Mouse (Mus musculus): ENCODE measurements around the gene Ero1lb.
"Not testable (repeated sequence)": the region's sequence is repeated elsewhere in the genome, so short reads cannot be mapped to it uniquely, and the experiment has no call there.

GRCm38 (mm10) chr13:12626061-12626460, 60.4 kb downstream of the Ero1lb start:
- not testable (repeated sequence) for TF ChIP-seq JUND (IDR thresholded peaks at IDR 0.05; ENCODE audit: low read depth, low read length); CTCF (IDR thresholded peaks at IDR 0.05 in 2 of 3, conservative IDR thresholded peaks at IDR 0.05 in 1 of 3; ENCODE audit: control insufficient read depth in 1 of 3, insufficient read depth in 1 of 3, low read depth in 2 of 3, low read length in 3 of 3, poor library complexity in 1 of 3, severe bottlenecking in 1 of 3); POLR2A (IDR thresholded peaks at IDR 0.05; ENCODE audit: control insufficient read depth in 1 of 2, insufficient read depth in 1 of 2, low read depth in 1 of 2, low read length in 2 of 2, poor library complexity in 1 of 2); POLR2AphosphoS2 (IDR thresholded peaks at IDR 0.05; ENCODE audit: low read length); USF1 (IDR thresholded peaks at IDR 0.05; ENCODE audit: low read depth, low read length); HCFC1 (IDR thresholded peaks at IDR 0.05; ENCODE audit: low read depth, low read length); GABPA (IDR thresholded peaks at IDR 0.05; ENCODE audit: low read depth, low read length); E2F4 (IDR thresholded peaks at IDR 0.05; ENCODE audit: borderline replicate concordance, low read depth, low read length); MYC (IDR thresholded peaks at IDR 0.05; ENCODE audit: low read depth, low read length); GATA1 (IDR thresholded peaks at IDR 0.05; ENCODE audit: low read depth, low read length)
- TF ChIP-seq TCF12 (IDR thresholded peaks at IDR 0.05; ENCODE audit: low read depth, low read length) (0 out of 2 replicates have a peak, but pooled peaks have one; percentile 37), EP300 (IDR thresholded peaks at IDR 0.05; ENCODE audit: low read depth in 1 of 2, low read length in 2 of 2) (peak in 1 of 2 experiments; percentile 15; a peak in 1 of 4 replicates)

Data from MEL (cell line).